Mouse (Mus musculus): ENCODE measurements around the gene Grk5. TPM values are rescaled to one million over a fixed set of nuclear protein-coding genes. Genes with fewer than 3 reads are reported as not detected.

Gene Grk5
- total RNA-seq, 2 experiments from 2014 or later, result 8.0 to 8.3 TPM

GRCm38 (mm10) chr19:60979581-60979980, 90.0 kb downstream of the Grk5 start:
- no peak for DNase-seq

GRCm38 (mm10) chr19:60981391-60981790, 91.8 kb downstream of the Grk5 start:
- no peak for DNase-seq

GRCm38 (mm10) chr19:60981894-60982293, 92.3 kb downstream of the Grk5 start:
- no peak for DNase-seq

- no peak for DNase-seq
Measured at GRCm38 (mm10) chr19:60989766-60990165, 100.2 kb downstream of the Grk5 start.

GRCm38 (mm10) chr19:60994214-60994613, 104.7 kb downstream of the Grk5 start:
- no peak for DNase-seq

GRCm38 (mm10) chr19:60994845-60995244, 105.3 kb downstream of the Grk5 start:
- DNase-seq, result no peak

GRCm38 (mm10) chr19:60997784-60998183, 108.2 kb downstream of the Grk5 start:
- no peak for DNase-seq

GRCm38 (mm10) chr19:60999652-61000051, 110.1 kb downstream of the Grk5 start:
- DNase-seq, result no peak

- no peak for DNase-seq
Measured at GRCm38 (mm10) chr19:61000958-61001357, 111.4 kb downstream of the Grk5 start.

GRCm38 (mm10) chr19:61009266-61009665, 119.7 kb downstream of the Grk5 start:
- DNase-seq, result no peak

- DNase-seq, result no peak
Measured at GRCm38 (mm10) chr19:61017477-61018266, 128.1 kb downstream of the Grk5 start.

GRCm38 (mm10) chr19:61021502-61021901, 132.0 kb downstream of the Grk5 start:
- DNase-seq, result peak; percentile 7 to 14

GRCm38 (mm10) chr19:61021939-61022566, 132.5 kb downstream of the Grk5 start:
- DNase-seq, result no peak

- DNase-seq, result no peak
Measured at GRCm38 (mm10) chr19:61031570-61031969, 142.0 kb downstream of the Grk5 start.

- no peak for DNase-seq
Measured at GRCm38 (mm10) chr19:61039151-61039550, 149.6 kb downstream of the Grk5 start.

GRCm38 (mm10) chr19:61048646-61049045, 159.1 kb downstream of the Grk5 start:
- no peak for DNase-seq

GRCm38 (mm10) chr19:61049413-61049812, 159.9 kb downstream of the Grk5 start:
- DNase-seq, result no peak

GRCm38 (mm10) chr19:61051151-61051550, 161.6 kb downstream of the Grk5 start:
- no peak for DNase-seq

- no peak for DNase-seq
Measured at GRCm38 (mm10) chr19:61052008-61052407, 162.5 kb downstream of the Grk5 start.

GRCm38 (mm10) chr19:61052786-61053185, 163.2 kb downstream of the Grk5 start:
- no peak for DNase-seq

GRCm38 (mm10) chr19:61056783-61057410, 167.3 kb downstream of the Grk5 start:
- no peak for DNase-seq

GRCm38 (mm10) chr19:61057581-61057980, 168.0 kb downstream of the Grk5 start:
- no peak for DNase-seq

GRCm38 (mm10) chr19:61064386-61064785, 174.8 kb downstream of the Grk5 start:
- DNase-seq, result no peak

GRCm38 (mm10) chr19:61065011-61065410, 175.5 kb downstream of the Grk5 start:
- no peak for DNase-seq

Measured in layer of hippocampus, postnatal 36 days (tissue).